Mouse (Mus musculus) urinary bladder, adult 2 months (tissue): Measurements from ENCODE around the gene Sacm1l. TPM values are rescaled to one million over a fixed set of nuclear protein-coding genes. Genes with fewer than 3 reads are reported as not detected.

Experiments used
- DNase-seq: peaks from one replicate; pipeline ENCODE4 v3.0.0; 2022; ENCODE audit warnings: low spot score
- polyA plus RNA-seq: library from polyadenylated mRNA; depleted of rRNA; stranded (reverse); fragments of >200 nt; gene quantifications from 2 replicates; pipeline ENCODE4 v1.2.3, GENCODE M21; 2012; rRNA removed

Sacm1l gene
- polyA plus RNA-seq: 29.2 and 34.1 TPM in 2 replicates

DNA sequence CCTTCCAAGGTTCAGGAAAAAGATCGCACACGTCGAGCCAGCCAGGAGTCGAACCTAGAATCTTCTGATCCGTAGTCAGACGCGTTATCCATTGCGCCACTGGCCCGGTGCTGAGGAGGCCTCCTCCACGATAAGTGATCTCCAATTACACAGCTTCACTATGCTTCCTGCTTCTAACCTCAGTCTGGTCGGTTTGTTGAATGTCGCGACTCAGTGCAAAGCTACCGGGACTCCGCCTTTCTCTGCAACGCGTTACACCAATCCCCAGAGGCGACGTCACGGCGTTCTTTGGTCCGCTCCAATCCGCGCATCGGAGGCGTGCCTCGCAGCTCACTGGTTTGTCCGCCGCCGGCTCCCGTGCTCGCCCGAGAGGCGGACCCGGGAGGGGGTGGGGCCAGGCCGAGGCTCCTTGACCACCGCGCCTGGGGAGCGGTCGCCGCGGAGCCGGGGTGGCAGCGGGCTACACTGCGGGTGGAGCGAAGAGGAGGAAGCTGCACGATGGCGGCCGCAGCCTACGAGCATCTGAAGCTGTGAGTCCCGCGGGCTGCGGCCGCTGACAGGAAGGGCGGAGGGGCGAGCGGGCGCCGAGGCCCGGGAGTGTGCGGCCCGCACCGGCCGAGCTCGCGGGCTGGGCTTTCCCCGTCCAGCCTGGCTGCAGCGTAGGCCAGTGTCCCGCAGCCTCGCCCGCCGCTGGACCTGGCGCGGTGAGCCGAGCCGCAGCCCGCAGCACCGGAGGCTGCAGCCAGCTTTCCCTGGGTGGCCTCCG, at the start of gene Sacm1l:
Gene Sacm1l (plus strand): TSS at position 368 of the 766 bp plus-strand sequence.
- DNase-seq: peak; percentile 97

GRCm38 (mm10) chr9:123479876-123480252, 49.7 kb upstream of the Sacm1l start:
- DNase-seq: no peak

GRCm38 (mm10) chr9:123480253-123480921, 49.2 kb upstream of the Sacm1l start:
- DNase-seq: no peak

GRCm38 (mm10) chr9:123481136-123481535, 48.4 kb upstream of the Sacm1l start:
- DNase-seq: no peak

- no peak for DNase-seq
Observed at GRCm38 (mm10) chr9:123483598-123483997, 46.0 kb upstream of the Sacm1l start.

DNA sequence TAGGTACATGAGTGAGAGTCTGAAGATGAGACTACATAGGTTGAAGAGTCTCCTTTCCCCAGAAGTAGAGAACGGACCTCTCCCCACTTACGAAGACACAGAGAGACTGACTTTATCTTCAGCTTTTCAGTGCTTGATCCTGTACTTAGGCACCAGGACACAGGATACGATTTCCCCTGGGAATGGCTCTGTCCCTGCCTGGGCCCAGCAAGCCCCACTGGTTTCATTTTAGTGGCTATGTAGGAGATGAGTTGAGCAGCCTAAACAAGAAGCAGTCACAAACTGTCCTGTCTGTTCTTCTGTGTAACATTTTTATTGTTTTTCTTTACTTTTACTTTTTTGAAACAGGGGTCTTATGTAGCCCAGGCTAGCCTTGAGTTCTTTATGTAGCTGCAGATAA, 44.7 kb upstream of the Sacm1l start:
- no peak for DNase-seq

GRCm38 (mm10) chr9:123485561-123485960, 44.0 kb upstream of the Sacm1l start:
- DNase-seq: no peak

- no peak for DNase-seq
Observed at GRCm38 (mm10) chr9:123486635-123487034, 42.9 kb upstream of the Sacm1l start.

- no peak for DNase-seq
Observed at GRCm38 (mm10) chr9:123489073-123489472, 40.5 kb upstream of the Sacm1l start.

- DNase-seq: no peak
Observed at GRCm38 (mm10) chr9:123489727-123490343, 39.7 kb upstream of the Sacm1l start.

- no peak for DNase-seq
Observed at GRCm38 (mm10) chr9:123490930-123491329, 38.6 kb upstream of the Sacm1l start.

DNA sequence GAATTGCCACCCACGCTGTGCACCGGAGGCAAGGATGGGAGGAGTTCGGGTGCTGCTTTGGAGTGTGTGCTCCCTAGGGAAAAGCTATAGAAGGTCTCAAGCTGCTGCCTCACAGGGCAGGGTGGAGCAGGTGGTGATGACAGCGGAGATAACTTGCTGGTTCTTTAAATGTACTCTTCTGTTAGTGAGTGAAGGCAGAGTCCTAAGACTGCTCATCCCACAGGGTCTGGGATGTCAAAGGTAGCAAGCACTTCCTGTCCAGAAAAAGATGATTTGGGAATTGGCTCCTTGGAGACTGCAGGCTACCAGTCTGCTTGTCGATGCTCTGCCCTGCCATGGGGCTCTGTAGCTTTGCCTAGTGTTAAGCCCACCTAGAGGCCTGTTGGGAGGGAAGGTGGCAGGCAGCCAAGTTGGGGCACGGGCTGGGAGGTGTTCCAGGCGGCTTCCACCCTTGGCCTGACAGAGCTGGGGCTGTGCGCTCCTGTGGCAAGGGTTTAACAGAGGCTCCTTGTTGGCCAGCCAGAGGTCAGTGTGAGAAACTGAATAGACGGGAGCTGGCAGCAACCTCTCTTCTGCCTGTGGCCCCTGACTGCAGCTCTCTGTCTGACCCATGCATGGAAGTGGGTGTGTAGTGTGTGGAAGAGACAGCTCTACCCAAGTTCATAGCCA, 37.5 kb upstream of the Sacm1l start:
- no peak for DNase-seq

- no peak for DNase-seq
Observed at GRCm38 (mm10) chr9:123496665-123497064, 32.9 kb upstream of the Sacm1l start.

GRCm38 (mm10) chr9:123497906-123498305, 31.7 kb upstream of the Sacm1l start:
- no peak for DNase-seq

DNA sequence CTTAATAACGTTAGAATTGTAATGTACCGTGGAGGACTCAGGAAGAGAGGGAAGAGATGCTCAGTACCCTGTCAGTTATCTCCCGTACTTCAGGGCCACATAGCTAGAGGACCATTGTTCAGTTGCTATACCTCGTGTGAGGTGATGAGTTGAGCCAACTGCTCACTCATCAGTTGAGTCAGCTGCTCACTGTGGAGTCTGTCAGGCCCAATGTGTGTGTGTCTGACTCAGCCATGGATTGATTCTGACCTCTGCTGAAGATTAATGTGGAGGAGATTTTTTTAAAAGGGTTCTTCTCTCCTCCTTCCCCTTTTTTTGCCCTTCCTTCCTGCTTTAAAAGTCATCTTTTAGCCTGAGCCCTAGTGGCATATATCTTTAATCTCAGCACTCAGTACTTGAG, 29.1 kb upstream of the Sacm1l start:
- DNase-seq: no peak

GRCm38 (mm10) chr9:123503171-123503834, 26.3 kb upstream of the Sacm1l start:
- no peak for DNase-seq

DNA sequence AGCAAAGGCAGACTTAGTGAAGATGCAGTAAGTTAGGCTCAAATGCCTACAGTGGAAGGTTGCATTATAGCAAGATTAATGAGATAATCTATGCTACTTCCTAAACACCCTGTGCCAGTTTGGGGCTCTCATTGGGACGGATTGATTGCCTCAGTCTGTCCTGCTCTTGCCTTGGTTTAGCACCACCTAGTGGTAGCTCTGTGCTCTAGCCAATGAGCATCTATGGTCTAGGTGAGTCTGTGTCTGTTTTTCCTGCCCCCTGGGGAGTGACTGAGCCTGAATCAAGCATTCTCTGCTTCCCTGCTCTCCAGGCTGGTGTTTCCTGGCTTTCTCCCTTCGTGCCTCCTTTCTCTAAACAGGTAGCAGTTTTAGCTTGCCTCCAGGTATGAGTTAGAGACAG, 25.2 kb upstream of the Sacm1l start:
- DNase-seq: no peak

DNA sequence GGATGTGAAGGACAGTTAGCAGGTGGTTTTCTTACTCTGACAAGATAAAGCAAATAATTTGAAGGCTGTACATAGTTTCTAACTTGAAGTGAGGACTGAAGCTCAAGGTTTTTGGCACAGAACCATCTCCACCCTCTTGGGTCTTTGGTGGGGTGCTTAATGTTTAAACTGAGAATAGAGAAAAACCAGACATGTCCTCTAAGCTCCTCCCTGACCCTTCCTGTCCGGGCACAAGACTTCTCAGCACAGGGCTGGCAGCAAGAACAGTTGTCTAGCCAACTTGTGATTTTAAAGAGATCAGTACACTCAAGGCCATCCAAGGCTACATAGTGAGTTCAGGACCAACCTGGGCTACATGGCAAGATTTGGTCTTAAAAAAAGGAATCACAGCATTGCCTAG, 24.0 kb upstream of the Sacm1l start:
- DNase-seq: no peak

GRCm38 (mm10) chr9:123506270-123507146, 23.1 kb upstream of the Sacm1l start:
- DNase-seq: no peak

DNA sequence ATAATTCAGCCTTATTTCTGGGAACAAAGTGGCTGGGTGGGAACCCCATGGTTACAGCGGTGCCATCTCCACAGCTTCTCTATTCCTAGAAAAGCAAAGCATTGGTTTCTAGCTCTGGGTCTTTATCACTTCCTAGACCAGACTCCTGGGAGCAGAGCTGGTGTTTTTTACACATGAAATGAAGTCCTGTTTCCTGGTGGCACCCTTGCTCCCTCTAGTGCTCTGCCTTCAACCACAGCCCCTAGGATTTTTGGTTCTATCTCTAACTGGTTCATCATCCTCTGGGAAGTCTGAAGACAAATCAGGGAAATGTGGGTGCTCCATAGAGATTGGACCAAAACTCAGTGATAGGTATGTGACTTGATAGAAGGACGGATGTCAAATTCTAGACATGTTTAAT, 22.2 kb upstream of the Sacm1l start:
- DNase-seq: no peak

DNA sequence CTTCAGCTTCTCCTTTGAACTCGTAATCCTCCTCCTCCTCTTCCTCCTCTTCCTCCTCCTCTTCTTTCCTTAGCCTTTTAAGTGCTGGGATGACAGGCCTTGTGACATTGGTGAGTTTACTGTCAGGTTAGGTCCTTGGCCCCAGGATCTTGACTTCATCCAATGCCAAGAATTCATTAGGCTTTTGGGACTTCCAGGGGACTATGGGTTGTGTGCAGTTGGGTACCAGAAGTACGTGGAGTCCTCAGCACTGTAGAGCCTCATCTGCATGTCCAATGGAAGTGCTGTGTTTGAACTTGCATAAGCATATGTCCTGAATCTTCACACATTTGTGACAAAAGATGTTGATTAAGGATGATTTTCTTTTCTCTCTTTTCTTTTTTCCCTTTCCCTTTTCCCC, 20.6 kb upstream of the Sacm1l start:
- DNase-seq: no peak
